Mouse (Mus musculus) heart, embryonic 16.5 days (tissue): ENCODE measurements at regions not wholly inside any gene's neighbourhood (a gene's known extent, or its start where the extent isn't known, plus 50 kb on each side); places are given as distances from the start of the nearest gene placed in this dataset.
A peak's percentile ranks its signal among the peaks of the same experiment; 100 is the strongest.

Experiments used
- ATAC-seq: fragments of 200-750 bp; cut with Nextera tagmentation; replicated peaks from 2 replicates; pipeline ENCODE4 v1.8.0; 2017; ENCODE audit warnings: moderate number of reproducible peaks; ENCODE audit not compliant: insufficient read depth, low FRiP score; ENCODE audit errors: extremely low read depth
- H3K27ac ChIP-seq: fragments of 300-500 bp; sonication (generic); 2 replicates; pipeline ENCODE4 v1.5.1; 2014; ENCODE audit warnings: mild to moderate bottlenecking, low read length, control low read depth, moderate library complexity
- H3K27me3 ChIP-seq: fragments of 300-500 bp; sonication (generic); 2 replicates; pipeline ENCODE4 v1.6.1; 2014; ENCODE audit warnings: low read length, mixed read lengths; ENCODE audit not compliant: control insufficient read depth, insufficient read depth
- H3K36me3 ChIP-seq: fragments of 300-500 bp; sonication (generic); 2 replicates; pipeline ENCODE4 v1.6.1; 2014; ENCODE audit not compliant: control insufficient read depth, insufficient read depth
- H3K4me1 ChIP-seq: fragments of 300-500 bp; sonication (generic); 2 replicates; pipeline ENCODE4 v1.6.1; 2014; ENCODE audit warnings: low read length, mixed read lengths; ENCODE audit not compliant: control insufficient read depth, insufficient read depth
- H3K4me2 ChIP-seq: fragments of 300-500 bp; sonication (generic); 2 replicates; pipeline ENCODE4 v1.6.1; 2014; ENCODE audit warnings: low read depth, mild to moderate bottlenecking, control low read depth, low read length
- H3K4me3 ChIP-seq: fragments of 300-500 bp; sonication (generic); 2 replicates; pipeline ENCODE4 v1.5.1; 2014; ENCODE audit warnings: mild to moderate bottlenecking, control low read depth, low read length
- H3K9ac ChIP-seq: fragments of 300-500 bp; sonication (generic); 2 replicates; pipeline ENCODE4 v1.6.1; 2014; ENCODE audit warnings: low read length, control low read depth
- H3K9me3 ChIP-seq: fragments of 300-500 bp; sonication (generic); replicated peaks from 2 replicates; pipeline ENCODE4 v1.6.1; 2016; ENCODE audit warnings: low read length; ENCODE audit not compliant: control insufficient read depth
- WGBS: fragments of 180-500 bp; shearing (Covaris S2); extraction: QIAGEN DNeasy Blood & Tissue Kit; methylation state at CpG from one replicate; pipeline ENCODE4 v1.1.7; 2014; 5-methylcytosine and 5-hydroxymethylcytosine counted together

DNA sequence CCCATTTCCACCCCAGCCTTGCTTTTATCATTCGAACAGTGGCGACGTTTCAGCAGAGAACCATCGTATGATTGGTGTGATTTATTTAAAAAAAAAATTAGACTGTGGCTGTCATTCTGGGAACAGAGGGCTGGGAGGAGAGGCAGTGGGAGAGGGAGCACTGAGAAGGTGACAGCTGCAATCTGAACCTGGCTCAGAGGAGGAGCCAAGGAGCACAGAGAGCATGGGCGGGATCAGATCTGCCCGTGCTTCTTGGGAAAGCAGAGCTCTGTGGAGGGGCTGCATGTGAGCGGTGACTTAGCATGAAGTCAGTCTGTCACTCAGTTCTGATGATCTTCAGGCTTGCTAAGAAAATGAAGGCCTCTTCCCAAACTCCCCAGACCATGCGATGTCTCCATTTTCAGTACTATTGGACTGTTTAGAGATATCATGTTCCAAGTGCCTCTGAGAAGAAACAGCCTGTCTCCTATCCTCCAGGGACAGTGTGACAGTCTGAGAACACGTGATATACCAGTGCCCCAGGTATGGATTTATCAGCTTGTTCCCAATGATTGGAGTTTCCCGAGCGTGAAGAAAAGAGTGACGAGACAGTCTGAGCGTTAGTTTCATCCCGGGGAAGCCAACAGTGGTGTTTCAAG is 129.3 kb downstream of the Nufip1 start:
- Histone ChIP-seq H3K4me1 (no peaks in the 10 kb centered on the region), H3K4me2 (no peak overlapping the region), H3K36me3 (no peaks in the 10 kb centered on the region), H3K4me3 (no peak overlapping the region), H3K27ac (no peak overlapping the region), H3K27me3 (no peaks in the 10 kb centered on the region), H3K9me3 (0 out of 2 replicates have a peak, but pooled peaks cover 4% of the 10 kb centered on the region), H3K9ac (no peak overlapping the region)
- WGBS = 75% methylated on average over 14 of the region's 14 CpGs
- no peak for ATAC-seq

DNA sequence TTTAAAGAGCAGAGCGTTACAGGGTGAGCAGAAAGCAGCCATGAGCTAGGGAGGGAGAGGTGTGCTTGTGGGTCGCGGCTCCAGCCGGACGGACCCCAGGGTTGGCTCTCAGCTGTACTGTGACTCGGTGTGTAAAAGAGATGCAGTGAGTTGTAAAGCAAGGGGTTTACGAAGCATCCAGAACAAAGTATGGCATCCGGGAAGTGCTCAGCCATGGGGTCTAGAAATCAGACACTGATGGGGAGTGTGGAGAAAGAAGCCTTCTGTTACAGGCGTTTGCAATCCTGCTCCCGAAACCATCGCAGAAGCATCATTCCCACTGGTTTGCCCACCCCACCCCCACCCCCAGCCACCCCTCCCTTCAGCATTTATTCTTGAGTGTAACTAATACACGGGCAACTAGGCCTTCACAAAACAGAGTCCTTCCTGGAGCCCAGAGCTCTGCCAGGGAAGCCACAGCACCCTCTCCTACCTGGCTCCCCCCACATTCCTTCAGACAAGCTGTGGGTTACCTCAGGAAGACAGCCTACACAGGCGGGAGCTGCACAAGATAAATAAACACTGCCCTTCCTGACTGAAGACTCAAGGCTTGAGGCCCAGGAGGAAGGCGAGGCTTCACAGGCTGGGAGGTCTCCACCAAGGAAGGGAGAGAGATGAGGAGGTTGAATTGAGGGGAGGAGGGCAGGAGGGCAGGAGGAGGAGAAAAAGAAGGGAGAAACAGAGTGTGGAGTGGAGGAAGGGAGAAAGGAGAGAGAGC is 133.1 kb downstream of the Nufip1 start:
- Histone ChIP-seq H3K9me3 (0 out of 2 replicates have a peak, but pooled peaks cover 4% of the 10 kb centered on the region), H3K4me2 (no peak overlapping the region), H3K27ac (no peak overlapping the region), H3K27me3 (no peaks in the 10 kb centered on the region; the same call in 1 of the 2 replicates), H3K4me3 (no peak overlapping the region), H3K9ac (no peak overlapping the region), H3K4me1 (no peaks in the 10 kb centered on the region), H3K36me3 (no peaks in the 10 kb centered on the region)
- no peak for ATAC-seq
- WGBS = 64% methylated on average over 14 of the region's 14 CpGs

GRCm38 (mm10) chr14:76244338-76245062 is 133.8 kb downstream of the Nufip1 start:
- H3K27me3 ChIP-seq = no peaks in the 10 kb centered on the region; the same call in 1 of the 2 replicates
- H3K4me1 ChIP-seq = no peaks in the 10 kb centered on the region
- H3K4me3 ChIP-seq = no peak overlapping the region
- H3K36me3 ChIP-seq = no peaks in the 10 kb centered on the region
- no peak overlapping the region for H3K9ac ChIP-seq
- 46% methylated on average over 18 of the region's 18 CpGs for WGBS
- H3K9me3 ChIP-seq = 0 out of 2 replicates have a peak, but pooled peaks cover 4% of the 10 kb centered on the region
- H3K27ac ChIP-seq = 0 out of 2 replicates have a peak overlapping the region, but pooled peaks have one; percentile 27
- H3K4me2 ChIP-seq = no peak overlapping the region
- no peak; the same call in 1 of the 2 replicates for ATAC-seq

- no peak overlapping the region for H3K9ac ChIP-seq
- ATAC-seq = no peak
- H3K27me3 ChIP-seq = no peaks in the 10 kb centered on the region; the same call in 1 of the 2 replicates
- no peak overlapping the region for H3K27ac ChIP-seq
- WGBS = 55% methylated on average over 4 of the region's 4 CpGs
- no peaks in the 10 kb centered on the region for H3K36me3 ChIP-seq
- no peak overlapping the region for H3K4me2 ChIP-seq
- H3K4me1 ChIP-seq = no peaks in the 10 kb centered on the region
- H3K9me3 ChIP-seq = 0 out of 2 replicates have a peak, but pooled peaks cover 4% of the 10 kb centered on the region
- no peak overlapping the region for H3K4me3 ChIP-seq
Measured at GRCm38 (mm10) chr14:76245063-76245396, 134.3 kb downstream of the Nufip1 start.

DNA sequence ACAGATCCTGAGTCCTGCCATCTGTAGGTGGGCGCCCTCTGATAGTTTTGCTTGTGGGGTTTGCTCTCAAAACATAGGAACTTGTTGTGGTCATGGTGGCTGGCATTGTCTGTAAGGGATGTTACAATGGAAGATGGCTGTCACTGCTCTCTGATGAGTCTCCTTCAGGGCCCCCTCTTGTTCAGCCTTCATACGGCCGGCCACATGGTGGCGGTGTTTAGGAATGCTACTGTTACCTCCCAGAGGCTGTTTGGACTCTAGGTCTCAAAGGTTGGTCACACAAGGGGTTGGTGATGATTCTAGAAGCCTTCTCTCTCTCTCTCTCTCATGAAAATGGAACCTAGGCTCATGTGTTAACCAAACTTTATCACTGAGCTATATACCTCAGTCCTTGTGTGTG is 137.0 kb downstream of the Nufip1 start:
- H3K9ac ChIP-seq = no peak overlapping the region
- H3K4me2 ChIP-seq = no peak overlapping the region
- WGBS = 94% methylated on average over 4 of the region's 4 CpGs
- no peak overlapping the region for H3K27ac ChIP-seq
- no peaks in the 10 kb centered on the region for H3K4me1 ChIP-seq
- ATAC-seq = no peak
- no peak overlapping the region for H3K4me3 ChIP-seq
- H3K36me3 ChIP-seq = no peaks in the 10 kb centered on the region
- H3K9me3 ChIP-seq = no peaks in the 10 kb centered on the region
- H3K27me3 ChIP-seq = no peaks in the 10 kb centered on the region; the same call in 1 of the 2 replicates

GRCm38 (mm10) chr14:76253850-76254249 is 143.2 kb downstream of the Nufip1 start:
- no peak overlapping the region for H3K9ac ChIP-seq
- WGBS = 84% methylated on average over 3 of the region's 3 CpGs

DNA sequence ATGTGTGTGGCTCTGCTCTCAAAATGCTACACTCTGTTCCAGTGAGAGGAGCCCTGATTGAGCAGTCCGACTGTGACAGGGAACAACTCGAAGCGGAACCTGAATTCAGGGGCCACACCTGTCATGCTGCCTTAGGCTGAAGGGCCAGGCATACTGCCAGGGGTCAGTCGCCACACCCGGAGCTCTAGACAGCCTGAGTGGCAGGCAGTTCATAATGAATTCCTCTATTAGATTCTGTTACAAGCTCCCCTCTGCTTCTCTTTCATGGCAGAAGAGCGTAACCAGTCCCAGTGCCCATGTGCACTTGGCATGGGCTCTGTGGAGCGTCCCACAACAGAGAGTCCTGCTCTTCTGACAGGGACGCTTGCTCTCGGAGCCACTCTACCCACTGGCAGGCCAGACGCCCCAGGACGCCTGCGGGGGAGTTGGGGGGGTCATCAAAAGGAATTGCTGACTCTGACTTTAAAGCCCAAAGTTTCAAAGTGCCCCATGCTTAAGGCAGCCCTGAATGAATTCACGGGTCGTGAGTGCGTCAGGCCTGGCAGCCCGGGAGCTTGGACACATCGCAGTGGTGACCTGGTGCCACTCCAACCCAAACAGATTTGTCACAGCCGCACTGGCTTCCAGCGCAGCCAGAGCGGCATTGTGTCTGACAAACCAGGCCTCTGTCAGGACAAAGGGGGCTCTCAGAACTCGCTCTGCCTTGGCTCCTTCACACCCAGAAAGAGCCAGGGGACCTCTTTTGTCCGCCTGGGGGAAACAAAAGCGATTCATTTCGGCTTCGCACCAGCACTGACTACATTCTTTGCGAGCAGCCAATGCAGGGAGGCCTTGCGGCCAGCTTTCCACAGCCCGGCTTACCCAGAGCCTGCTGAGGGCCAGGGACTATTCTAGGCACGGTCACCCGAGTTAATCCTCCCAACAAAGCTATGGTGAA is 144.1 kb downstream of the Nufip1 start:
- no peak overlapping the region for H3K4me3 ChIP-seq
- no peaks in the 10 kb centered on the region for H3K9me3 ChIP-seq
- no peaks in the 10 kb centered on the region for H3K36me3 ChIP-seq
- H3K9ac ChIP-seq = peak overlapping the region; percentile 41; the same call in 1 of the 2 replicates
- 32% methylated on average over 30 of the region's 30 CpGs for WGBS
- H3K4me2 ChIP-seq = peak overlapping the region; percentile 25; the same call in 1 of the 2 replicates
- peaks cover 3% of the 10 kb centered on the region; the same call in 1 of the 2 replicates for H3K4me1 ChIP-seq
- no peak overlapping the region for H3K27ac ChIP-seq
- ATAC-seq = peak; percentile 75
- no peaks in the 10 kb centered on the region for H3K27me3 ChIP-seq

More at GRCm38 (mm10) chr14:76253850-76254249, 143.2 kb downstream of the Nufip1 start:
- H3K36me3 ChIP-seq = no peaks in the 10 kb centered on the region
- H3K27me3 ChIP-seq = no peaks in the 10 kb centered on the region
- ATAC-seq = no peak
- no peaks in the 10 kb centered on the region for H3K9me3 ChIP-seq
- H3K4me1 ChIP-seq = peaks cover 3% of the 10 kb centered on the region; the same call in 1 of the 2 replicates
- H3K4me3 ChIP-seq = no peak overlapping the region
- H3K4me2 ChIP-seq = no peak overlapping the region
- no peak overlapping the region for H3K27ac ChIP-seq

- Histone ChIP-seq H3K4me3 (no peak overlapping the region), H3K27ac (no peak overlapping the region), H3K4me1 (peaks cover 3% of the 10 kb centered on the region; the same call in 1 of the 2 replicates), H3K36me3 (no peaks in the 10 kb centered on the region), H3K4me2 (no peak overlapping the region), H3K9ac (no peak overlapping the region), H3K27me3 (no peaks in the 10 kb centered on the region), H3K9me3 (no peaks in the 10 kb centered on the region)
- 88% methylated on average over 11 of the region's 11 CpGs for WGBS
- no peak for ATAC-seq
Measured at GRCm38 (mm10) chr14:76255971-76256370, 145.3 kb downstream of the Nufip1 start.
